17 mouse cellular contexts compared by ENCODE assay signal in genomic region chr14:46566681-46567410, GRCm38 (mm10).
DNase-seq lines count a peak whose midpoint lies in the region; ATAC-seq lines count a peak whose summit lies in the region.
"Had no signal": no experiment of that assay in that cellular context is flagged by ENCODE, and none has a peak within 500 bp of the region (broad histone marks: within the 10 kb centered on the region; RNA-seq: fewer than 3 reads in every experiment).

No protein-coding gene starts in this region.

- DNase-seq in heart, embryonic 10.5 days (ENCODE audit: low spot score), result no peak
- DNase-seq in heart, postnatal 25 days (ENCODE audit: low spot score), result no peak
- peak; percentile 4 for DNase-seq in large intestine, adult 2 months (ENCODE audit: low read depth, low spot score)
- no peak for DNase-seq in forebrain, embryonic 10.5 days (ENCODE audit: extremely low spot score, low spot score)
- DNase-seq in left cerebral cortex, postnatal 14 days (ENCODE audit: low spot score in 2 of 2), result no peak
- DNase-seq: cerebellum, adult 11 months; cerebellum, postnatal 25 days; heart, postnatal 4 days had no signal

- WGBS in heart, embryonic 10.5 days, result 56% methylated on average over 9 of the region's 9 CpGs
- 76% methylated on average over 9 of the region's 9 CpGs for WGBS in midbrain, embryonic 16.5 days
- 73% methylated on average over 9 of the region's 9 CpGs for WGBS in midbrain, embryonic 15.5 days
- 5% methylated on average over 9 of the region's 9 CpGs for WGBS in large intestine, adult 2 months
- WGBS in stomach, embryonic 15.5 days, result 28% methylated on average over 9 of the region's 9 CpGs
- WGBS in forebrain, embryonic 10.5 days, result 76% methylated on average over 9 of the region's 9 CpGs

- no peaks in the 10 kb centered on the region for H3K27me3 ChIP-seq in heart, embryonic 10.5 days (ENCODE audit: insufficient read depth, poor library complexity, severe bottlenecking)
- H3K27me3 ChIP-seq in midbrain, embryonic 16.5 days (ENCODE audit: control insufficient read depth, insufficient read depth, low read depth, low read length), result no peaks in the 10 kb centered on the region
- no peaks in the 10 kb centered on the region for H3K27me3 ChIP-seq in midbrain, embryonic 15.5 days (replicated peaks)
- H3K27me3 ChIP-seq in stomach, embryonic 15.5 days (replicated peaks), result no peaks in the 10 kb centered on the region
- peaks cover 7% of the 10 kb centered on the region; the same call in 1 of the 2 replicates for H3K27me3 ChIP-seq in forebrain, embryonic 10.5 days (ENCODE audit: poor library complexity, severe bottlenecking)
- H3K27me3 ChIP-seq: embryonic facial prominence, embryonic 15.5 days; neural tube, embryonic 13.5 days had no signal

- intact Hi-C loops in heart, postnatal 25 days (cut with DNase I), result loop anchor here (5.0 to 10.0 kb wide), 4 partner anchors 135 to 692 kb away; no protein-coding TSS in a partner anchor
- intact Hi-C loops in left cerebral cortex, postnatal 14 days (cut with DNase I), result no loop called here

- peaks cover 28% of the 10 kb centered on the region for H3K4me1 ChIP-seq in heart, embryonic 10.5 days
- peaks cover under 1% of the 10 kb centered on the region for H3K4me1 ChIP-seq in midbrain, embryonic 16.5 days (ENCODE audit: control insufficient read depth, insufficient read depth, low read length)
- H3K4me1 ChIP-seq in midbrain, embryonic 15.5 days, result 0 out of 2 replicates have a peak, but pooled peaks cover 2% of the 10 kb centered on the region
- H3K4me1 ChIP-seq in stomach, embryonic 15.5 days, result peaks cover 8% of the 10 kb centered on the region
- H3K4me1 ChIP-seq in forebrain, embryonic 10.5 days, result peaks cover 21% of the 10 kb centered on the region

- H3K4me2 ChIP-seq in midbrain, embryonic 16.5 days (ENCODE audit: low read length), result no peak overlapping the region
- no peak overlapping the region for H3K4me2 ChIP-seq in midbrain, embryonic 15.5 days
- H3K4me2 ChIP-seq in stomach, embryonic 15.5 days, result peak overlapping the region; percentile 2; the same call in 1 of the 2 replicates
- H3K4me2 ChIP-seq: embryonic facial prominence, embryonic 15.5 days; heart, embryonic 13.5 days; limb, embryonic 15.5 days; neural tube, embryonic 13.5 days had no signal

- H3K36me3 ChIP-seq in heart, embryonic 10.5 days, result no peaks in the 10 kb centered on the region
- no peaks in the 10 kb centered on the region for H3K36me3 ChIP-seq in midbrain, embryonic 16.5 days (ENCODE audit: control insufficient read depth, insufficient read depth, low read length)
- no peaks in the 10 kb centered on the region for H3K36me3 ChIP-seq in midbrain, embryonic 15.5 days (replicated peaks)
- no peaks in the 10 kb centered on the region for H3K36me3 ChIP-seq in stomach, embryonic 15.5 days
- H3K36me3 ChIP-seq in forebrain, embryonic 10.5 days (replicated peaks), result no peaks in the 10 kb centered on the region
- H3K36me3 ChIP-seq: embryonic facial prominence, embryonic 15.5 days; heart, embryonic 13.5 days; limb, embryonic 15.5 days; neural tube, embryonic 13.5 days had no signal

- ATAC-seq in midbrain, embryonic 16.5 days, result peak; percentile 32; the same call in 1 of the 2 replicates
- no peak for ATAC-seq in midbrain, embryonic 15.5 days (replicated peaks)
- no peak for ATAC-seq in stomach, embryonic 15.5 days (ENCODE audit: insufficient read depth, low FRiP score, low read depth)
- ATAC-seq: hindbrain, embryonic 16.5 days had no signal

- H3K9ac ChIP-seq in midbrain, embryonic 16.5 days (ENCODE audit: low read depth, low read length), result no peak overlapping the region
- no peak overlapping the region for H3K9ac ChIP-seq in midbrain, embryonic 15.5 days
- H3K9ac ChIP-seq in stomach, embryonic 15.5 days, result no peak overlapping the region
- H3K9ac ChIP-seq: embryonic facial prominence, embryonic 15.5 days; heart, embryonic 13.5 days; limb, embryonic 15.5 days; neural tube, embryonic 13.5 days had no signal

- no peaks in the 10 kb centered on the region for H3K9me3 ChIP-seq in heart, embryonic 10.5 days
- no peaks in the 10 kb centered on the region for H3K9me3 ChIP-seq in midbrain, embryonic 16.5 days (replicated peaks; ENCODE audit: control insufficient read depth, low read length, poor library complexity, severe bottlenecking)
- no peaks in the 10 kb centered on the region for H3K9me3 ChIP-seq in midbrain, embryonic 15.5 days
- H3K9me3 ChIP-seq in stomach, embryonic 15.5 days, result no peaks in the 10 kb centered on the region
- no peaks in the 10 kb centered on the region for H3K9me3 ChIP-seq in forebrain, embryonic 10.5 days
- H3K9me3 ChIP-seq: embryonic facial prominence, embryonic 15.5 days; heart, embryonic 13.5 days; limb, embryonic 15.5 days; neural tube, embryonic 13.5 days had no signal

- no peak overlapping the region for H3K4me3 ChIP-seq in heart, embryonic 10.5 days
- no peak overlapping the region for H3K4me3 ChIP-seq in midbrain, embryonic 16.5 days (ENCODE audit: low read depth, low read length)
- no peak overlapping the region for H3K4me3 ChIP-seq in midbrain, embryonic 15.5 days
- H3K4me3 ChIP-seq in stomach, embryonic 15.5 days (replicated peaks), result no peak overlapping the region
- no peak overlapping the region for H3K4me3 ChIP-seq in forebrain, embryonic 10.5 days
- H3K4me3 ChIP-seq: embryonic facial prominence, embryonic 15.5 days; heart, embryonic 13.5 days; layer of hippocampus, adult 2 months; limb, embryonic 15.5 days; neural tube, embryonic 13.5 days had no signal

- H3K27ac ChIP-seq in heart, embryonic 10.5 days, result peak overlapping the region; percentile 45
- H3K27ac ChIP-seq in midbrain, embryonic 16.5 days (ENCODE audit: low read length), result no peak overlapping the region
- no peak overlapping the region for H3K27ac ChIP-seq in midbrain, embryonic 15.5 days
- 0 out of 2 replicates have a peak overlapping the region, but pooled peaks have one; percentile 40 for H3K27ac ChIP-seq in stomach, embryonic 15.5 days
- no peak overlapping the region for H3K27ac ChIP-seq in forebrain, embryonic 10.5 days
- H3K27ac ChIP-seq: embryonic facial prominence, embryonic 15.5 days; heart, embryonic 13.5 days; layer of hippocampus, adult 2 months; limb, embryonic 15.5 days; neural tube, embryonic 13.5 days had no signal

Comparison
In these comparisons a context has a peak if more than half of its experiments do, and no peak if none do; other contexts are left out.
1. H3K27ac ChIP-seq: peak in heart, embryonic 10.5 days (single experiment) and stomach, embryonic 15.5 days (single experiment); none in midbrain, embryonic 16.5 days (single experiment), midbrain, embryonic 15.5 days (single experiment) and forebrain, embryonic 10.5 days (single experiment).